Mouse (Mus musculus) heart, embryonic 10.5 days (tissue): ENCODE measurements at regions not wholly inside any gene's neighbourhood (a gene's known extent, or its start where the extent isn't known, plus 50 kb on each side); places are given as distances from the start of the nearest gene placed in this dataset.

Source experiments
- DNase-seq: peaks from one replicate; pipeline ENCODE4 v3.0.0-alpha.2; 2017; ENCODE audit warnings: low spot score
- H3K27ac ChIP-seq: fragments of 300-500 bp; sonication (generic); 2 replicates; pipeline ENCODE4 v1.5.1; 2016; ENCODE audit warnings: mild to moderate bottlenecking
- H3K27me3 ChIP-seq: fragments of 300-500 bp; sonication (generic); 2 replicates; pipeline ENCODE4 v1.6.1; 2016; ENCODE audit warnings: mild to moderate bottlenecking; ENCODE audit not compliant: poor library complexity, insufficient read depth, severe bottlenecking
- H3K36me3 ChIP-seq: fragments of 300-500 bp; sonication (generic); 2 replicates; pipeline ENCODE4 v1.6.1; 2016; ENCODE audit warnings: mild to moderate bottlenecking, moderate library complexity
- H3K4me1 ChIP-seq: fragments of 300-500 bp; sonication (generic); 2 replicates; pipeline ENCODE4 v1.6.1; 2016; ENCODE audit warnings: mild to moderate bottlenecking
- H3K4me3 ChIP-seq: fragments of 300-500 bp; sonication (generic); 2 replicates; pipeline ENCODE4 v1.5.1; 2016; ENCODE audit warnings: mild to moderate bottlenecking, moderate library complexity
- H3K9me3 ChIP-seq: fragments of 300-500 bp; sonication (generic); 2 replicates; pipeline ENCODE4 v1.6.1; 2016; ENCODE audit warnings: mild to moderate bottlenecking, moderate library complexity
- WGBS: fragments of 180-500 bp; shearing (Covaris S2); methylation state at CpG from one replicate; pipeline ENCODE4 v1.1.7; 2016; 5-methylcytosine and 5-hydroxymethylcytosine counted together

DNA sequence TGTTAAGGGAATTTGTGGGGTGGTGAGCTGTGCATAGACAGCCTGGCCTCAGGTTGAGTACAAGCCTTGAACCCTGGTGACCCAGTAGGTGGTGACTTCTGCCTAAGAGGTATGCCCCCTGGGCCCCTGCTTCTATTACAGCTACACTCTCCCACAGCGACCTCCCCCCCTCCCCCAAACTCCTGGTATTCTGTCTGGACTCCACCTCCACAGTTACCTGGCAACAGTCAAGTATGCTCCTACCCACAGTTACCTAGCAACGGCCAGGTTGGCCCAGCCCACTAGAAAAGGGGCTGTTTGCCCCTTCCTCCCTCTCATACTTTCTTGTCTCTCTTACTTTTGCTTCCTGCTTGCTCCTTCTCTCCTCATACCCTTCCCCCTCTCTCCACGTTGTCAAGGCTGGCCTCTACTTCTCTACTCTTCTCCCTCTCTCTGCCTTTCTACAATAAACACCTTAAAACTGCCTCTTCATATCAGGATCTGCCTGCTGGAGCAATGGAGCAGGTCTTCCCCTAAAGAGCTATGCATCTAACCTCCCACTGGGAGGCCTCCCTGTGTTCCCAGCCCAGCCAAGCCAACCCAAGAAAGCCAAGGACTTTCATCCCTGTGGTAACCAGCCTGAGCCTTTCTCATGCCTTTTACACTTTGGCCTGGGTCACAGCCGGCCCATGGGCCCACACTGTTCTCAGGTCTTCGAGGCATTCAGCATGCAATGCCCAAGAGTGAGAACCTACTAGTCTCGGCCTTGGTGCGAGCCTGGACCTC lies 457.5 kb downstream of the Hdgfl1 start:
- no peak for DNase-seq
- H3K36me3 ChIP-seq, result no peaks in the 10 kb centered on the region
- no peaks in the 10 kb centered on the region for H3K9me3 ChIP-seq
- no peak overlapping the region for H3K4me3 ChIP-seq
- H3K27me3 ChIP-seq, result no peaks in the 10 kb centered on the region
- no peak overlapping the region for H3K27ac ChIP-seq
- WGBS, result 59% methylated on average over 7 of the region's 7 CpGs
- no peaks in the 10 kb centered on the region for H3K4me1 ChIP-seq

DNA sequence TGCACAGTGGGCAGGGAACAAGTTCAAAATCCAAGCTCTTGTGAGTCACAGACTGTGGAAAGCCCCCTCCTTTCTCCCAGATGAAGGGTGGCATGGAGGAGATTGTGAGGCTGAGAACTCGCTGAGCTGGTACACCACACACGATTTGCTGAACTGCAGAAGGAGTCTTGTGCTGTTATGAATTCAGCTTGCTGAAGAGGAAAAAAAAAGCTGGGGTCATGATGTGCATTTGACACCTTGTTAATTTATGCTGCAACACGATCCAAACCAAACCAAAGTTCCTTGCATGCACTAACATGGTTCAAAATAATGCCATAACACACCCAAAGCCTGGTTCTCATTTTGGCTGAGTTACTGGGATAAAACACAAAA lies 485.9 kb downstream of the Hdgfl1 start:
- WGBS, result 70% methylated on average over 3 of the region's 3 CpGs
- no peaks in the 10 kb centered on the region for H3K4me1 ChIP-seq
- no peak for DNase-seq
- no peaks in the 10 kb centered on the region for H3K27me3 ChIP-seq
- no peak overlapping the region for H3K4me3 ChIP-seq
- H3K36me3 ChIP-seq, result no peaks in the 10 kb centered on the region
- H3K9me3 ChIP-seq, result no peaks in the 10 kb centered on the region
- no peak overlapping the region for H3K27ac ChIP-seq

DNA sequence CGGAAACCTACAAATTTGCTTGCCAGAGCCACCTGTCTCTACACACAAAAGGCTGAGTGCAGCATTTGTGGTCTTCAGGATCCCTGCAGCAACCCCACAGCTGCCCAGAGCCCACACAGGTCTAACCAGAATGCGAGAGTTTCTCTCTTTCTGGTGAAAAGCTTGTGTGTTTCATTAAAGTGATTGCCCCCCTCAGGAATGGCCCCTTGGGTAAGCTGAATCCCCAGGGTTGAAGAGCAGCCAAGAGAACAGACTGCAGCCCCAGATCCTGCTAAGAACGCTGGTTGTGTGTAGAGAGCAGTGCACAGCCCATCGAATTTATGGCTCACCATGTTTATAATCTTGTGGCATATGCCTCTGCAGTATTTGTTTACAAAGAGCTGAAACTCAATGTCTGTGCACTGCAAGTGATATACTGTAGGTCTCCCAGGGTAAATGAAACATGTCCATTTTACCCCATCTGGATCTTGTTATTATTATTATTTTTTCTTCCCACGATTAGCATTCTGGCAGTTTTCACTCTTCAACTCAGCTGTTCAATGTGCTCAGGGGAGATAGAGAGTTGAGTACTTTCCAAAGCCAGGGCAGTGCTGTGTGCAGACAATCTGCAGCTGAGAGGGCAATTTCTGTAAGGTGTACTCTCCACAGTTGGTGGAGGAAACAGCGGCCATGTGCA lies 486.4 kb downstream of the Hdgfl1 start:
- no peak for DNase-seq
- H3K4me1 ChIP-seq, result no peaks in the 10 kb centered on the region
- no peak overlapping the region for H3K4me3 ChIP-seq
- no peak overlapping the region for H3K27ac ChIP-seq
- H3K9me3 ChIP-seq, result no peaks in the 10 kb centered on the region
- H3K36me3 ChIP-seq, result no peaks in the 10 kb centered on the region
- 85% methylated on average over 6 of the region's 6 CpGs for WGBS
- no peaks in the 10 kb centered on the region for H3K27me3 ChIP-seq

DNA sequence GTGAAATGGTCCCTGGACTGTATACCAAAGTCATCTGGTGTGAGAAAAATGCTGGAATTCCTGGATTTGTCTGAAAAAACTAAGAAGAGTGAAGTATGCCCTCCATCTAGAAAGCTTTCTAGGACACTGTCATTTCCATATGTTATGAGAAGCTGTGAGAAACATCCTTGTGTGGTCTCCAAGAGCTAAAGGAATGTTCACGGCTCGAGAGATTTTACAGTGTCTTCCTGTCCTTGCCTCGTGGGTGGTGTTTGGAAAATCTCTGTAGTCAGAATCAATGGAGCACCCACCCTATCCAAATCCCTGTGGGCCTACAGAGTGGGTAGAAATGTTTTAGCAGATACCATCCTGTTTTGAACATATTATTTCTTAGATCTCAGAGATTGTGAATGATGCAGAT lies 487.7 kb downstream of the Hdgfl1 start:
- Histone ChIP-seq H3K36me3 (no peaks in the 10 kb centered on the region), H3K4me3 (no peak overlapping the region), H3K27me3 (no peaks in the 10 kb centered on the region), H3K27ac (no peak overlapping the region), H3K9me3 (no peaks in the 10 kb centered on the region), H3K4me1 (no peaks in the 10 kb centered on the region)
- 72% methylated on average over 3 of the region's 3 CpGs for WGBS
- DNase-seq, result no peak

DNA sequence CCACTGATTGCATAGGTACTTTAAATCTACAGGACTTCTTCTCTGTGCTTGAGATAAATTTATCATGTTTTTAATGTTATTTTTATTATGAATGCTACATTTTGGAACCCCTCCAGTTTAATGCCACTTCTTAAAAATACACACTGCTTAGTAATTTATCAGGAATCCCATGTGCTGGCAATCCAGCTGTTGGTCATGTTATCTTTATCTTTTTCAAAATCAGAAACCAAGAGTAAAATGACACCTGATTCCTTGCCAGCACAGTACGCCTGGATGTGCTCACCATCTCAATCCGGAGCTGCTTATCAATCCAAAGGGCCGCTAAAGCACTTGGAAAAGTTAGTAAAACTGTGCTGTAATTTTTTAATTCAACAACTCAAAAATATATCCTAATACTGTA lies 497.1 kb downstream of the Hdgfl1 start:
- Histone ChIP-seq H3K27me3 (no peaks in the 10 kb centered on the region), H3K27ac (no peak overlapping the region), H3K9me3 (no peaks in the 10 kb centered on the region), H3K36me3 (no peaks in the 10 kb centered on the region), H3K4me3 (no peak overlapping the region), H3K4me1 (no peaks in the 10 kb centered on the region)
- no peak for DNase-seq
- 67% methylated on average over 3 of the region's 3 CpGs for WGBS

DNA sequence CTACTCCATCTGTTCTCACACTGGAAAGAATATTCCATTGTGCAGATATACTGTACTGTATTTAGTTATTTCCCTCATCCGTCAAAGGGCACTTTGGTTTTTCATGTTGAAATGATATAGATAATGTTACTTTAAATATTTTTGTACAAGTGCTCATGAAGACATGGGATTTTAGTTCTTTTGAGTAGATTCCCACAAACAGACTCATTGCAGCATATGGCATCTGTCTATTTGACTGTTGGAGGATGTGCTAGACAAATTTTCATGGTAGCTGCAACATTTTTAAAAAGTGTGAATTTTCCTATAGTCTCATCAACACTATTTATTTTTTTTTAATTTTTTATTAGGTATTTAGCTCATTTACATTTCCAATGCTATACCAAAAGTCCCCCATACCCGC lies 502.5 kb downstream of the Hdgfl1 start:
- Histone ChIP-seq H3K4me3 (no peak overlapping the region), H3K36me3 (no peaks in the 10 kb centered on the region), H3K4me1 (no peaks in the 10 kb centered on the region), H3K27me3 (no peaks in the 10 kb centered on the region), H3K9me3 (no peaks in the 10 kb centered on the region), H3K27ac (no peak overlapping the region)
- no peak for DNase-seq
- WGBS, result 84% methylated on average over 2 of the region's 2 CpGs

DNA sequence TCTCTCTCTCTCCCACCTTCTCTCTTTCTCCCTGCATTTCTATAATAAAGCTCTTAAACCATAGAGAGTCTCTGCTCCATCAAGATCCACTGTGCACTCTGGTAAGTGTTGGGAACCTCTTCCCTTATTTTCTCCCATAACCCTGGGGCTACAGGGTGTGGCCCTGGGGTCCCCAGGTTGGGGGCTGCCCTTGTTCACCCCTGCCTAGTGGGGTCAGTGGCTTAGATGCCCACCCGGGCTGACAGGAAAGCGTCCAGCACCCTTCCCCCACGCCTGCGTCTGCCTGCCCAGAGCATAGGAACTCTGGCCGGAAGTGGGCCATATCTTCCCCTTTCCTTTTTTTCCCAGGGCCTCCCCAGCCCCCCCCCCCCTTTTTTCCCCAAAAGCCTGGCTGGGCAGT lies 534.0 kb downstream of the Hdgfl1 start:
- no peaks in the 10 kb centered on the region for H3K27me3 ChIP-seq
- no peaks in the 10 kb centered on the region for H3K36me3 ChIP-seq
- H3K4me1 ChIP-seq, result 0 out of 2 replicates have a peak, but pooled peaks cover 2% of the 10 kb centered on the region
- no peak for DNase-seq
- H3K4me3 ChIP-seq, result no peak overlapping the region
- WGBS, result 55% methylated on average over 5 of the region's 5 CpGs
- H3K27ac ChIP-seq, result no peak overlapping the region
- no peaks in the 10 kb centered on the region for H3K9me3 ChIP-seq

DNA sequence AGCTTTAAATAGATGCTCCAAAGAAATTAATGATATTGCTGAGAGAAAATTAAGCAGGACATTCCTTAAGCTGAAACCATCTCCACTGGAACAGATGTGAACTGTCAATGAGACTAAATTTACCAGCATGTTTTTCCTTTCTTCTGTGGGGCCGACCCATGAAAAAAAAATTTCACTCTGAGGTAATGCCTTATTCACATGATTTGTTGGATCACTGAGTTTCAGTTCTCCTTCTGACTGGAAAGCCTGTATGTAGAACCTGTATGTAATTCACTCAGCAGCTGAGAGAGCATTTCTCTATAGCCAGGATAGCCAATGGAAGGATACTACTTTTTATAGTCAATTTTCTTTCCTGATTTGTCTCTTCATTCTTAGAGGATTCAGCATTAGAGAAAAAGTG lies 535.3 kb downstream of the Hdgfl1 start:
- WGBS, result 74% methylated on average over 1 of the region's 1 CpGs
- Histone ChIP-seq H3K27ac (no peak overlapping the region), H3K9me3 (no peaks in the 10 kb centered on the region), H3K36me3 (no peaks in the 10 kb centered on the region), H3K4me1 (0 out of 2 replicates have a peak, but pooled peaks cover 2% of the 10 kb centered on the region), H3K27me3 (no peaks in the 10 kb centered on the region), H3K4me3 (no peak overlapping the region)
- DNase-seq, result no peak

DNA sequence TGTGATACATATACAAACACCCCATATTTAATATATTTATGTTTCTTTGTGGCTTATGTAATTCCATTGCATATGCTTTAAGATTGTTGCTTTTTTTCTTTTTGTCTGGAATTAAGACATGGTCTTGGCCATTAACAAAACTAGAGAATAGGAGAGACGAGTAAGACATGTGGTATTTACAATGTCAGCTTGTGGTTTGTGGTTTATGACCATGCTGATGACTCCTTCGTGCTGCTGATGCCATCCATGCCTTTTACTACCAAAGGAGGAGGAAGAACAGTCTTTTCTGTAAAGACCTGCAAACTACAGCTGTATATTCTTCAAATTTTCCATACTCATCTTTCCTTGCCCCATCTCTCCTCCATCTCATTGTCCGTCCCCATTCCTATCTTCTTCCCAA lies 552.7 kb downstream of the Hdgfl1 start:
- H3K27ac ChIP-seq, result no peak overlapping the region
- H3K9me3 ChIP-seq, result no peaks in the 10 kb centered on the region
- no peaks in the 10 kb centered on the region for H3K36me3 ChIP-seq
- no peaks in the 10 kb centered on the region for H3K4me1 ChIP-seq
- no peaks in the 10 kb centered on the region for H3K27me3 ChIP-seq
- WGBS, result 77% methylated on average over 3 of the region's 3 CpGs
- no peak for DNase-seq
- no peak overlapping the region for H3K4me3 ChIP-seq

DNA sequence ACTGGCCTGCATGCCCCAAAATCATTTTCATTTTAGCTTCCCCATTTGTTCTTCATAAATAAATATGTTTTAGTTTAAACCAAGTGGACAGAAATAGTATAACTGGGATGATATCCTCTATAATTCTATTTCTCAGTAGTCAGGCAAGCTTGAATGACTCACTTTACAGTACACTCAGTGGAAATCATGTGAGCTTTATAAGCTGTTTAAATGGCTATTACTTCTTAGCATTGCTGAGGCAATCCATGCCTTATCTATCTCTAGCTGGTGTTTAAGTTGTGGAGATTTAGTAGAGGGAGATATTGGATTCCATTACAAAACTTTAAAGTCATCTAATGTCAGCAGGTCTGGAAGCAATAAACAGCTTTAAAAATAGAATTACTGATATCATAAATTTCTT lies 553.4 kb downstream of the Hdgfl1 start:
- H3K27me3 ChIP-seq, result no peaks in the 10 kb centered on the region
- H3K9me3 ChIP-seq, result no peaks in the 10 kb centered on the region
- no peaks in the 10 kb centered on the region for H3K4me1 ChIP-seq
- H3K4me3 ChIP-seq, result no peak overlapping the region
- H3K36me3 ChIP-seq, result no peaks in the 10 kb centered on the region
- H3K27ac ChIP-seq, result no peak overlapping the region
- no peak for DNase-seq

DNA sequence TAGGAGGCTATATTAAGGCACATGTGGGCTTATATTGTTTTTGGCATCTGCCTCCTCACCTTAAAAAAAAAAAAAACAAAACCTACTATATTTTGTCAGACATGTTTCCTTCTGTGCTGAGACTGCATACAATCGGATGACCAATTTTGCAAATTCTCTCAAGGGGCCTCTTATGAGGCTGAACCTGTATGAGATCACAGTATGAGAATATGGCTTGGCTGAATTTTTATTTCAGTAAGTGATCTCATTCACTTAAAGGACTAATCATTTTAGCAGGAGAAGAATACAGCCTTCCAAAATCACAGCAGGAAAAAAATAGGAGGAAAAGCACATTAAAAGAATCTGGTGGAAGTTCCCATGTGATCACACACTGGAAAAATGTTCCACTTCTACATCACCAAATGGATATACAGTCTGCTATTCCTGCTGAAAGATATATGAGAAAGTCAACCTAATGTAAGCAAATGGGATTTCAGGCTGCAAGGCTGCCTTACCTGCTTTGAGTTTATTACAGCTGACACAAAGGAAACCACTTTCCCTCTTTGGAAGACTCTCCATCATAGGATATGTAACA lies 564.3 kb downstream of the Hdgfl1 start:
- Histone ChIP-seq H3K4me1 (no peaks in the 10 kb centered on the region), H3K27ac (no peak overlapping the region), H3K36me3 (no peaks in the 10 kb centered on the region), H3K4me3 (no peak overlapping the region), H3K9me3 (no peaks in the 10 kb centered on the region), H3K27me3 (no peaks in the 10 kb centered on the region)
- DNase-seq, result no peak
- 60% methylated on average over 1 of the region's 1 CpGs for WGBS

DNA sequence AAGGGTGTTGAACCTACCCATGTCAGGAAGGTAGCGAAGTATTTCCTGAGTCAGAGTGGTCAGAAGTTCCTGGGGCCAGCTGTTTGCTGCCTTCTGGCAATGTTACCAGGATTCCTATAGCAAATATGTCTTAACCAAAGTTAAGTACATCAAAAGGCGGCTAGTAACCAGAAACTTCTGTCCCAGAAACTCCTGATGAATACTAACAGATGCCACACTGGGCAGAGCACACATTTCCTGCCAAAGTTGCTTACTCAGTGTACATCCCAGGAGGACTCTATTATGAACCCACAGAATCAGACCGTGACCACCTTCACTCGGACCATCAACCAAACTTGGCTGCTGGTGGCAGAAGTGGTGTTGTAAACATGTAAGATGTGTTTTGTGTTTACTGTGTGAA lies 575.3 kb downstream of the Hdgfl1 start:
- Histone ChIP-seq H3K27ac (no peak overlapping the region), H3K4me3 (no peak overlapping the region), H3K4me1 (no peaks in the 10 kb centered on the region), H3K9me3 (no peaks in the 10 kb centered on the region), H3K27me3 (no peaks in the 10 kb centered on the region), H3K36me3 (no peaks in the 10 kb centered on the region)
- 83% methylated on average over 4 of the region's 4 CpGs for WGBS
- no peak for DNase-seq

DNA sequence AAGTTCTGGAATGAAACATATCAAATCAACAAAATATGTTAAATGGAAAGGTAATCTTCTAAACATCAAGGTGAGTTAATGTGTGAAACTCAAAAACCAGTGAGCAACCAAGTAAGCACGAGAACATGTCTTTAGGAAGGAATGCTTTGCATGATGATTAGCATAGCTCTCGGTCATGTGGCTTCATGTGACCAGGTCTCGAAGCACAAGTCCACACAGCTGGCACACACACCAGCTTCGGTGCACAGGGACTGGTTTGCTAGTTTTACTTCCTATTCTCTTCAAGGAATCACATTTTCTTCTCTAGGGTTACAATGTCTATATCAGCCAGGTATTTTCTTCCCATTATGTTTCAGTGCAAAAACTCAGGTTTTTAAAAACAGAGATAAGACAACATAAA lies 586.1 kb downstream of the Hdgfl1 start:
- Histone ChIP-seq H3K36me3 (no peaks in the 10 kb centered on the region), H3K4me3 (no peak overlapping the region), H3K27me3 (no peaks in the 10 kb centered on the region), H3K9me3 (no peaks in the 10 kb centered on the region), H3K27ac (no peak overlapping the region), H3K4me1 (no peaks in the 10 kb centered on the region)
- DNase-seq, result no peak
- 90% methylated on average over 4 of the region's 4 CpGs for WGBS
